Mouse (Mus musculus): ENCODE data around the gene Lgr4.

The Lgr4 gene

GRCm38 (mm10) chr2:110020430-110020829 is 103.0 kb downstream of the Lgr4 start:
- DNase-seq = no peak

- no peak for DNase-seq
Measured at GRCm38 (mm10) chr2:110036265-110036664, 118.8 kb downstream of the Lgr4 start.

GRCm38 (mm10) chr2:110036665-110037064 is 119.2 kb downstream of the Lgr4 start:
- no peak for DNase-seq

GRCm38 (mm10) chr2:110037221-110037620 is 119.8 kb downstream of the Lgr4 start:
- no peak for DNase-seq

GRCm38 (mm10) chr2:110038341-110038740 is 120.9 kb downstream of the Lgr4 start:
- no peak for DNase-seq

- no peak for DNase-seq
Measured at GRCm38 (mm10) chr2:110042861-110043760, 125.7 kb downstream of the Lgr4 start.

GRCm38 (mm10) chr2:110058424-110058823 is 141.0 kb downstream of the Lgr4 start:
- no peak for DNase-seq

GRCm38 (mm10) chr2:110063131-110063530 is 145.7 kb downstream of the Lgr4 start:
- DNase-seq = peak; percentile 11 to 17

All from cerebellum, postnatal 10 days (tissue).